Mouse (Mus musculus): ENCODE data around the gene Lin28b.

Lin28b gene

DNA sequence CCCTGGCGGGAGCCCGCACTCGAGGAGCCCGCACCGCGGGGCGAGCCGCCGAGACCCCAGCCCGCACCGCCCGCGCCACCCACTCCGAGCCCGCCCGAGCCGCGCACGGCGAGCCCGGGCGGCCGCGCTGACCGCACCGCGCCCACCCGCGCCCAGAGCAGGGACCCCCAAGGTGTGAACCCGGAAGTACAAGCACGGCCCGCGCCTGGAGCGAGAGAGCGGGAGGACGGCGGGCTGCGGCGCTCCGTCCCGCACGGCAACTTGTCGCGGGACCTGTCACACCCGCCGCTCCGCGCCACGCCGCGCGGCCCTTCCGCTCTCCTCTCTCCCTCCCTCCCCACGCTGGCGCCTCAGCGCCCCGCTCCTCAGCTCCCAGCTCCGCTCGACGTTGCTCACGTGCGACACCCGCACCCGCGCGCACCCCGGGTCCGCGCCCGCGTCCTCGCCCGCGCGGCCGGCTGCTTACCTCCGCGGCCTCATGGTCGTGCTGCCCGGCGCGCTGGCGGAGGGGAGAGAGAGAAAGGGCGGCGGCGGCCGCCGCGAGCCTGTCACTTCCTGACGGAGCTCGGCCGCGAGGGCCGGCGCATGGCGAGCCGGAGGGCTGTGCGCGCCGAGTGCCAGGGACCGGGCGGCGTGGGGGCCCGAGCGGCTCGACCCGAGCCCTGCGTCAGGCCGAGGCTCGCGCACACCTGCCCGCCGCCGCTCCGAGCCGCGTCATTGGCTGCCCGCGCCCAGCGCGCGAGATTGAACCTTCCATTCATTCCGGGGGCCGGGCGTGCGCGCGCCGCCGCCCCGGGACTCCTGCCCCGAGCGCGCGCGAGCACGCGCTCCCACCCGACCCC, at the start of gene Lin28b:
TSS of gene Lin28b (minus strand) at position 635 of the 842 bp plus-strand sequence.
- peak; percentile 45 for DNase-seq

DNA sequence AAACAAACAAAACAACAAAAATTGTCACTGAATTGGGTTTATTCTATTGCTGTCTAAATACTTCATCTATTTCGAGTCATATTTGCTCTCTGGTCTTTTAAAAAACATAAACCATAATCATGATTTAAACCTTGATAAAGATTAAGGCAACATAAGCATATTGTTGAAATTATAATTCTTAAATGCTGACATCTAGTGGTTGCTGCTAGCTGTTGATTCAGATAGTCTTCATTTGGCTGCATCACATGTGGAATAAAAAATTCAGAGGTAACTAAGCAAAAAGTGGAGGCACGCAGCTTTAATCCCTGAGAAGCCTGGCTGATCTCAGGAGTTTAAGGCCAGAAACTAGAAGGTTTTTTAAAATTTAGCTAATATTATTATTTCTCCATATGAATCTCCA, 25.6 kb upstream of the Lin28b start:
- no peak for DNase-seq

DNA sequence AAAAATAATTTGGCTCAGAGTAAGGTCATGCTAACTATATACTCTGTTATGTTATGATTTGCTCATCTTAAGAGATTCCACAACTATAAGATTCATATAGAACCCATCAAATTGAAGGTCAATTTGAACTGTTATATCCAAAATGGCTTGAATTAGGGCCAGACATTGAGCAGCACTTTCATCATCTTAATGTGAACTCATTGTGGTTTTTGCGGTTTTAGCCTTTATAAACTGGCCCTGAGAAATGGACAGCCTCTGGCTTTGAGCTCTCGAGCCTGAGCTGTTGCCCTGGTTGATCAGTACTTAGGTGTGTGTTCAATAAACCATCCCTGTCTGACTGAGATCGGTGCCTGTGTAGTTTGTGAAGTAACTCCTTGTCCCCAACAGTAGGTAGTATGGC, 24.5 kb upstream of the Lin28b start:
- DNase-seq, result no peak

DNA sequence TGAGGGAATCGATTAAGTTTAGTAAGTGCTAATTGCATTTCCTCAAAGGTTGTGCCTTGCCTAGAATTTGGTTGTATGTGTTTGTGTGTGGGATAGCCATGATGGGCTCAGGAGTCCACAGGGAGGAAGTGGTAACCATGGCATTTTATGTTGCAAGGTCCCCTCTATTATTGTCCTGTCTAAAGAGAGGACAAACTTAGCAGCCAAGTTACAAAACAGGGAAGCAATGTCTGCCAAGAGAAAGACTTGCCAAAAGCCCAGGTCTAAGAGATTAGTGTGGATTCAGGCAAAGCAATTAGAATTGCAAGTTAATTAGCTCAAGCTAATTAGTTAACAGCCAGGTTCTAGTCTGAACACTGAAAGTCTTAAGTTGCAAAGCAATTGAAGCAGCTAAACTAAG, 14.1 kb upstream of the Lin28b start:
- no peak for DNase-seq

DNA sequence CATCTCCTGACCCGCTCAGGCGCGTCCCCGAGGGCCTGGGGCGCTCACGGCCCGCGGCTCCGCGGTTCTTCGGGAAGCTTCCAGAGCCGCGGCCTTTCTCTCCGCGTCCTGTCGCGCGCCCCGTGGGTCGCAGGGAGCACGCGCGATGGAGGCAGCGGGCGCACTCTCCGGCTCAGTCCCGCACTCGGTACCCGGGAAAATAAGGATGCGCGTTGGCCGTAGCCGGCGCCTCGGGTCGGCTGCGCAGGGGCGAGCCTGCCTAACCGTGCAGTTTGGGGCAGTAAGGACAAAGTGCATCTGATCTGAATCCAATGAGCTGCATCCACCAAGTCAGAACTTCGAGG, 380 bp upstream of the Lin28b start:
- no peak for DNase-seq

DNA sequence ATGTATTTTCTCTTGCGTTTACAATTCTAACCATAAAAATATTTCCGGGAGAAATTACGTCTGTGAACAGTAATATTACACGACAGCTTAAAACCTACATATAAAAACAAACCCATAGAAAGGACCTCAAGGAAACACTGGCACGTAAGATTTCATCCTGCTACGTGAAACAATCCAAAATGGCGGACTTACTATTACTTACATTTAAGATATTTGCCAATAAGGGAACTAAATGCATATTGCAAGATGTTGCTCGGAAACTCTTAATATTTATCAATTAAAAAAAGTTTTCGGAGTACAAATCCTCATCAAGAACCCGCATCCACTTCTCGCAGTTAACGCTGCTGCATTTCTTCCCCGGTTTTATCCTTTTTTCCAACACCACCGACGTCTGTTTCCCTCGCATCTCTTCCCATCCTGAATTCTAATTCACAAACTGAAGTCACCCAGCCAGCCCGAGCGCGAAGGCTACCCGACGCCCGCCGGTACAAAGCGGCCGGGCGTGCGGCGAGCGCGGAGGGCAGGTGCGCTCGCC, 902 bp downstream of the Lin28b start:
- DNase-seq, result no peak

DNA sequence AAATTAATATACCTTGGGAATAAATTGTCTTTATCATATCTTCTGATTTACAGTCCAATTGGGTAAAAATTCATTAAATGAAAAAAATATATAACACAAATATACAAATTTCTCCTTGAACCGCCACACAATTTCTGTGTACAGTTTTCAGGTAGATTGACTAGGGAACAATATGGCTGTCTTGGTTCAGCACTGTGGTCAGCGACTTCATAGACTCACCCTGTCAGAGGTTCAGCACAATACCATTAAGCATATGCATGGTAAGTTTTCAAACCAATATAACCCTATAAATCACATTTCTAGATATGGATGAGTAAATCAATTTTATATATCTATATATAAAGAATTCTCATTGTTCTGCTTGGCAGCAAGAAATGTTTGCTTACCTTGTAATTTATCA, 3.0 kb downstream of the Lin28b start:
- peak; percentile 55 for DNase-seq

DNA sequence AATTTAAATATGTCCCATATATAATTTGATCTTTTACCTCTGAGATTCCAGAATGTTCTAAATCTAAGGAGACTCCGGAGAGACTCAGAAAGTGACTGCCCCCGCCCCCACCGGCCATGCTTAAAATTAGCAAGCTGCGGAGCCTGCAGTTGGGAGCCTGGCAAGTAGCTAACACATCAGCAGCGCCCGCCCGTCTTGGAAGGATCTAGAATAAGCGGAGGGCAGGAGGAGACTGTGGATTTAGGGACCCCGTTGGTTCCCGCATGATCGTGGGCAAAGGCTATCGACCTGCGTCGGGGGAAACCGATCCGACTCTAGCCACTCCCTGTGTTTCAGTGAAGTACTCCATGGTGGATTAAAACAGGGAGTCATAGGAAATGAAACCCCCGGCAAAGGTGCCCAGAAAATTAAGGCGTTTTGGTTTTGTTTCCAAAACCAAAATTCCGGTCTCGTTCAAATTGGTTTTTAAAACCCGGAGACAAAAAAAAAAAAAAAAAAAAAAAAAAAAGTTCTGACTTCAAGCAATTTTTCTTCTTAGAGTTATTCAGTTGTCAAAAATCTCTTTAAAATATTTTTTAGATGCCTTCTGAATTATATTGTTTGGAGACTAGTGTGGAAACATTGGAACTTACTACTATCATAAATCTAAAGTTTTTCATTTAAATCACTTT, 12.4 kb downstream of the Lin28b start:
- peak; percentile 12 for DNase-seq

DNA sequence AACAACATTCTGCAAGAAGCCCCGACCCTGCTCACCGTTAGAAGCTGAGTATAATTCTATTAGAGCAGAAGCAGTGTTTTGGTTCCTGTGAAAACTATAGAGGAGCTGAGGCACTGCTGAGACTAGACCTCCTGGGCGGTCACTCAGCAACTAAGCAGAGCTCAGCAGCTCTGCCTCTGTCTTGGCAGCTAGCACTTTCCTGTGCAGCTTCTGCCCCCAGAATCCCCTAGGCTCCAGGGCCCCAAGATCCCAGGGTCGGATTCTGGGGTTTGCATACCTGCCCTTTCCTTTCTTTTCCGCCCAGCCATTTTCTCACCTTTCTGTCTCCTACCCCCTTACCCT, 13.1 kb downstream of the Lin28b start:
- DNase-seq, result no peak

DNA sequence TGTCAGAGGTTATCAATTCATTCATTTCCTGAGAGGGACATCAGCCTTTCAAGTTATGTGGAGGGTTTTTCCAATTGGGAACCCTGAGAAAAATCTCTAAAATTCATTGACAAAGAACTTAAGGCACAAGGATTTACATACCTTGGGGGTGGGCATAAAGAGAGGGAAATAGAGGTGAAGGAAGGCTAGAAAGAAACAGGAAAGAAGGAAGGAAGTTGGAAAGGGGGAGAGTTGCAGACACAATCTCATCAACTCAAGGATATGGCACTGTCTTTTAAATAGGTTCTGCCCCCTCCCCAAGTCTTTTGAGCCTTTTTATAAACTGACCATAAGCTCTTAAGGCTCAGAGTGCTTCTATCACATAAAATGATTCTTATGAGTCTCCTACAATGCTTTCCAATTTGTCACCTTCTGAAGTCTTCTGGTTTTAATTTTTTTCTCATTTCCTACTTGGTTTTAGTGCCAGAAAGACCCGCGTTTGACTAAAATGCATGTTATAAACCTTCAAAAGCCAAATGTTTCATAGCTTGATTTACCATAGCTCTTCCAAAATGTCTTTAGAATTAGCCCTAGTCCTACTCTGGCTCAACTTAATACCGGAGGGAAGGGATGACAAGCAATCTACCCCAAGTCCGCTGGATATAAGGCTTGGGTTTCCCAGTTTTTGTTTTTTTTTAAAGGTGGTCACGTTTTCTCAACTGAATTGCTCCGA, 13.6 kb downstream of the Lin28b start:
- no peak for DNase-seq

DNA sequence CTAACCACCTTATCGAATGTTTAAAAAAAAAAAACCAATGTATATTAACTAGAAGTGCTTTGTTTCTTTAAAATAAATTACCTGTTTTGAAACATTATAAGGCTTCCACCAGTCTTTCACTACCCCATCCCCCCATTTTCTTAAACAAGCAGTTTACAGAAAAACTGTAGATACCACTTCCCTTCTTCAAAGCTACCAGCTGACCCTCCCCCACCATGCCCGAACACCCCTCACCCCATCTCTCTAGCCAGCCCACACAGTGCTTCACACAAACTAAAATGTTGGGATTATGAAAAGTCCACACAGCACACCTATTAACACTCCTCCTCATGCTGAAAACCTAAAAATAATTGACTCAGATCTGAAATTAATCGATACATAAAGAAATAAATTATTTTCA, 14.9 kb downstream of the Lin28b start:
- no peak for DNase-seq

DNA sequence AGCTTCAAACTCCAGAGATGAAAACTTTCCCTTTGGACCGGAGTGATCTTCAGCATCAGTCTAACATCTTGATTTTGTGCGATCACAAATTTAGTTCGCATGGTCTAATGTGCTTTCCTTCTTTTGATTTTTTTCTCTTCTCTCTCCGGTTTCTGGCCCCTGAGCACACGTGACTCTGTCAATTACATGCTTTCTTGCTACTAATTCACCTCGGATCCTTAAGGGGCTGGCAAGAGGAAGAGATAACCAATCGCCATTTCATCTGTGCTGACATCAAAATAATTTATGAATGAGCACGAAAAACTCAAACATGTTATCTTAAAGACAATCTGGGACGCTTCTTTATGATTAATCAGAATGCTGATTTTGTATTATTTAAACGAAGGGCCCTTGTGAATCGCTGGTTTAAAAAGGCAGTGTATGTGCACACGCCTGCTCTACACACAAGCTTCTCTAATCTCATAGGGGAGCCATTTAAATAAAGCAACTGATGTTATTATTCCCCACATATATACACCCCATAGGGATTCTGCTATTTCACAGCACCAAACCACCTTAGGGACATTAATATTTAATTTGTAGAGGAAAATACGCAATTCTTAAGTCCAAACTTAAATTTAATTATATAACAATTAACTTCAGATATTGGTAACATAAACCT, 16.0 kb downstream of the Lin28b start:
- DNase-seq, result no peak

DNA sequence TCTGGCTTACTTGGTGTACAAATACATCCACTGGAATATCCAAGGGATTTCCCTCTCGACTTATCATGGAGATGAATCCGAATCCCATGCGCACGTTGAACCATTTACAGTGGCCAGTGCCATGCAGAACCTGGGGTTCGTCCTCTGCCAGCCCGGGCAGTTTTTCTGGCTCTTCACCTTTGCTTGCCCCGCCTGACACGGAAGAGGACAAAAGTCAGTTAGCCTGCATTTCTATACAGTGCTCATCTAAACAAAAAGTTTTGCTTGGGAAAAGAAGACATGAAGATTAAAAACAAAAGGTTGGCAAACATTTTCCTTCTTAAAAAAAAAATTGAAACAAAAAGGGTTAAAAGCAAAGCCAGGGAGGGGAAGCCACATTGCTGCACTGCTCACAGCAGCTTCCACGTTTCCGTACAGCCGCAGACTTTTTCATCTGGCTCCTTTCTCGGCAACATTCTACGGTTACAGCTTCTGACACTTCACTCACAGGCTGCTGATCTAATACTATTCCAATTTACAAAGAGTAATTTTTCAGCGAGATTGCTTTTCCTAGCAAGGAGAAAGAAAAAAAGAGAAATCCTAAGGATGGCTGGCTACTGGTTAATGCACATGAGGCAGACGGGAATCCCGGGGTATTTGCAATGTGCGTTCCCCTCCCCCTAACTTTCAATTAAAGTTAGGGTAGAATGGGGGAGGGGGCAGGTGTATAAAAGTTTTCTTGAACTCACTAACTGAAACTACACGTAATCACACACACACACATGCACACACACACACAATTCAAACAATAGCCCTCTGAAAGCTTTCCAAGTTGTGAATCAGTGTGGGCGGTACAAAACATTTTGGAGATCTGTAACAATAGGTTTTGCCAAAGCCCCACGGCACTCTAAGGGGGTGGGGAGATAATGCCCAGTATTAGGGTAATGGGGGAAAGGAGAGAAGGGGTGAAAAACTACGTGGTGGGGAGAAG, 16.9 kb downstream of the Lin28b start:
- DNase-seq, result no peak

DNA sequence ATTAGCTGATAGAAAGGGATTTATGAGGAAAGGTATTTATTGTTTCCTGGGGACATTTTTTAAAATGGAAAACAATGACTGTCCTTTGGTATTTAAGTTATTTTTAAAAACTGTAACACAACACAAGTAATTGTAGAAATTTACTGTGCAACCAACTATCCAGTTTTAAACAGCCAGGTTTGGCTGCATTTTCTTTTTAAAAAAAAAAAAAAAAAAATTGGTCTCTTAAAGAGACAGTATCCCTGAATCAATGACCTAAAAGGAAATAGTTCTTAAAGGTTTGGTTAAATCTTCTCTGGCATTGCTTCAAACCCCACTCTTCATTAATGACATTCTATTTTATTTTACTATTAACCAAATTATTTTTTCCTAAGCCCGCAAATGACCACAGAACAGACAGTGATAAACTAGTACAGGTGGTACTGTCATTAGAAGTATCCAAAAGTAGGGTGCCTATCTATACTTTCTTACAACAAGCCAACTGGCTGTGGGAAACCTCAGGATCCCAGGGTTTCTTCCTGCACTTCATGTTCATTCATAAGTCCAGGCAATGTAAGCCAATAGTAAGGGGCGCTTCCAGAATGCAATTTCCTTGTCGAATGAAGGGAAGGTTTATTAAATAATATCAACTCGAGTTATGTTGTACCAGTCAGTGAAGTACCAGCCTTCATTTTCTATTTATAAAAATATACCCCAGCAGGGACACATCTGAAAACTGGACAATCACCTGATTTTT, 17.8 kb downstream of the Lin28b start:
- DNase-seq, result no peak

DNA sequence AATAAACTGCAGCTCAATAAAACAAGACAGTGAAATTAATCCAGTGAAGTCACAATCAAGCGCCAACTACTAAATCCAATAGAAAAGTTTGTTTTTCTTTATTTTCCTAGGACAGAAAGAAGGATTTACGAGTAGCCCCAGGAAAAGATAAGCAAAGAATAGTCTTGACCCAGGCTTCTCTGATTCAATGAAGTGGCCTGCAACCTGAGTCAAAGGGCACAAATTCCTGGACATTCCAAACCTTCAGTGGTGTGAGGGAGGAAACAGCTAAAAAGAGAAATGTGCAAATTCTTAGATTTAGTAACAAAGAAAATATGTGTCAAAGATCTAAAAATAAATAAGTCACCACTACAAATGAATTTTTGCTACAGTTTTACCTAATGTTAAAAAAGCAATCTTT, 27.6 kb downstream of the Lin28b start:
- no peak for DNase-seq

DNA sequence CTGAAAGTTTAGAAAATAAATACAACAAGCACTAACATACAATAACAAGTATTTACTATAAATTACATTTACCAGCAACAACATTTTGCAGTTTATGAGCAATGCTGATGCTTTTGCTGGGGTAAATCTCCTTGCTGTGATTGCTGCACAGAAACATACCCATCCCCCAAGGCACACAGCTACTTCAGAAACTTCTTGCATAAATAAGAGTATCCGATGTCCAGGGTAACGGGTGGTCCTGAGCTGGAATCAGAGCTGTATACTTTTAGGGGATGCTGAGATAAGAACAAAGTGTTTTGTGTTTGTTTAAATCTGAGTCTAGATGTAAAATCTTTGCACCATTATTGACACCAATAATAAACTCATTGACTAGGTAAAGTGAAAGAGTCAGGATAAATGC, 28.1 kb downstream of the Lin28b start:
- no peak for DNase-seq

DNA sequence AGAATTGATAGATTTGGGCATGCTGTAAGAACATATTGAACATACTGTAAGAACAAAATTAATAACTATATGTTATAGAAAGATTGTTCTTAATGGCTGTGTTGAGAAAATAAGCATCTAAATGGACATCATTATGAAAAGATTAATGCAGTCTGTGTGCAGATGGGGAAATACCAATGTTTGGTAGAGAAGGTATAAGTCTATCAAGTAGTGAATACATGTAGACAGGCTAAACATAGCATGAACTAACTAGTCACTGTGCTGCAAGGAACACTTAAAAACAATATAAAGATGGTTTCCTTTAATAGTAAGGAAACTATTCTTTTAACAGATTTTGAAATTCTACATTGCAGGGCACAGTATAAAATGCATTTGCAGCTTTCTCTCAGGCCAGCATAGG, 39.6 kb downstream of the Lin28b start:
- no peak for DNase-seq

DNA sequence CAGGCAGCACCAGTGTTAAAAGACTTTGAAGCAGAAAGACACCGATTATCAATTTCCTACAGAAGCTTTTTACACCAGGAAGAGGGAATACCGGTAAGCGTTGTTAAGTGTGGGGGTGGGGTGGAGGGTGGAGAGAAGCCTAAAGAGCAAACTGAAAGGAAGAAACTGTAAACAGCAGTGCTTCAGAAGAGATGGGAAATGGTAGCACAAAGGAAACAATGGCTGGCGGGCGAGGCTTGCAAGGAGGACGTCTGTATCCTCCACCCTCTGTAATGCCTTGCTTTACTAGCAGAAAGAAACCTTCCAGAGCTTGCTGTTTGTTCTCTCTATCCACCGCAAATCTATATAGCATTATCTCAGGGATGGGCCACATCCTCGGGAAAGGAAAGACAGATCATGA, 40.0 kb downstream of the Lin28b start:
- DNase-seq, result no peak

DNA sequence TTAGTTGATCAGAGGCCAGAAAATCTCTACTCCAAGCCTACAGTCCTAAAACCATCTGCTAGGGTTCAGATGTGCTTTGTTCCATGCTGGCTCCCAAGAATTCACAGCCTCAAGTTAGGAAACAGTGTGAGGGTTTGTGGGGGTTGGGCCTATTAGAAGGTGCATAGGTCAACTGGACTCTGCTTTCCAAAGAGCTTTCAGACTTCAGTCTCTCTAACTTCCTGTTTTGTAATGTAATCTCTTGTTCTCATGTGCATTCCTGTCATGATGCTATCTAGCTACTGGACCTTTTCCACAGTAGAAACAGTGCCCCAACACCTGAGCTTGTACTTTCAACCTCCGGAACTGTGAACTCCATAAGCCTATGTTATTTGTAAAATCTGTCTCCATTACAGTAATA, 63.8 kb downstream of the Lin28b start:
- peak; percentile 6 for DNase-seq

DNA sequence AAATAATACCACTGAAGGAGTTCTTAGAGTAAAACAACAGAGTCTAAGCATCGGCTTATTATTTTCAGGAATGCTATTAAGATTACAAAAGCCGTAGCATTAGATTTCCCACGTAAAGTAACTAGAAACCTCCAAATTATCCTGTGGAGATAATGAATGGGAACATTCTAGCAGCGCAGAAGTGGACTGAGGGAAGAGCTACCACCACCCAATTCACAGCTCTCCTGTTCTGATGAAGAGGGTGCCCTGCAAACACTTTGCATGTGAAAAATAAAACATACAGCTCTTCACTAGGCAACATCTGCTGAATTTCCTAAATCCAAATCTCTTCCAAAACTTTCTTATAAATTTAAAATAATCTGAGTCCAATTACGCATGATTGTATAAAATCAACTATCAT, 74.1 kb downstream of the Lin28b start:
- no peak for DNase-seq

DNA sequence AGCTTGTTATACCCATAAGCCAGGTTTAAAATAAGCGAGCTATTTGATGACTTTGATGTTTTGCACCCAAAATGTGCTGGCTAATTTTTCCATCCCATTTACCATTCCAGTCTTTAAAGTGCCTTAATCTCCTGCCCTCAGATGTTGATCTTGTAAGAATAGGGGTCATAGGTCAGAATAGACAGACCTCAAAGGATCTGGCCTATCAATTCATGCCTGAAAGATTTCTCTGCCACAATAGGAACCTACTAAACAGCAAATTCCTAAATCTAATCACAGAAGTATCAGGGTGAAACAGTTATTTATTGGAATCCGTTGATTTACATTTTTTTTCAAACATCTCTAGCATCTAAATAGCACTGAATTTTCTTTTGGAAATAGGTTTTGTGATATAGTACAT, 74.5 kb downstream of the Lin28b start:
- DNase-seq, result no peak

Data from kidney, postnatal 10 days (tissue).